Mouse (Mus musculus) pancreas, adult 10 weeks (tissue): ENCODE data around the gene Mov10. TPM values are rescaled to one million over a fixed set of nuclear protein-coding genes. Genes with fewer than 3 reads are reported as not detected.

ENCODE experiments used
- polyA plus RNA-seq: library from polyadenylated mRNA; stranded (reverse); fragments of 350-450 nt; fragmentation: Illumina TruSeq; extraction: RNeasy Lipid Tissue Mini Kit (QIAGEN cat#74804); gene quantifications from one replicate; pipeline ENCODE4 v1.2.3, GENCODE M21; 2015; ENCODE audit warnings: low read depth, low replicate concordance; ENCODE audit not compliant: insufficient read depth

The Mov10 gene
- 2.4 TPM for polyA plus RNA-seq

GRCm38 (mm10) chr3:104817991-104818748 is at the start of gene Mov10:
Gene Mov10 (minus strand): TSS chr3:104818563.

GRCm38 (mm10) chr3:104863786-104864650 is 45.7 kb upstream of the Mov10 start, which contains the start of the genes St7l and Capza1:
Gene St7l (plus strand): TSS chr3:104864005.
Gene Capza1 (minus strand): TSS chr3:104864505.

GRCm38 (mm10) chr3:104788075-104788474 is 30.3 kb downstream of the Mov10 start, which contains the start of gene Rhoc:
Gene Rhoc (plus strand): TSS chr3:104788375.

GRCm38 (mm10) chr3:104781471-104781903 is 36.9 kb downstream of the Mov10 start, which contains the start of gene Fam19a3:
Gene Fam19a3 (minus strand): TSS chr3:104781840.

GRCm38 (mm10) chr3:104780561-104781420 is 37.6 kb downstream of the Mov10 start, which contains the start of gene Ppm1j:
Gene Ppm1j (plus strand): TSS chr3:104781056.

Other genes starting within 250 kb of the Mov10 start
- 6.6 TPM for gene Slc16a1, start 179.9 kb downstream of the Mov10 start, polyA plus RNA-seq
- not detected for gene Ppm1j, start 37.5 kb downstream of the Mov10 start, polyA plus RNA-seq
- not detected for gene Fam19a3, start 36.7 kb downstream of the Mov10 start, polyA plus RNA-seq
- 34.0 TPM for gene Rhoc, start 30.2 kb downstream of the Mov10 start, polyA plus RNA-seq
- gene St7l, start 45.4 kb upstream of the Mov10 start, polyA plus RNA-seq = 4.2 TPM
- gene Capza1, start 45.9 kb upstream of the Mov10 start, polyA plus RNA-seq = 11.4 TPM
- gene Wnt2b, start 143.4 kb upstream of the Mov10 start, polyA plus RNA-seq = 9.7 TPM
- 3.0 TPM for gene Cttnbp2nl, start 234.6 kb upstream of the Mov10 start, polyA plus RNA-seq
- not detected for gene 4930564D02Rik, start 248.3 kb upstream of the Mov10 start, polyA plus RNA-seq